ENCODE assay signal across 7 mouse cellular contexts in the genomic region with DNA sequence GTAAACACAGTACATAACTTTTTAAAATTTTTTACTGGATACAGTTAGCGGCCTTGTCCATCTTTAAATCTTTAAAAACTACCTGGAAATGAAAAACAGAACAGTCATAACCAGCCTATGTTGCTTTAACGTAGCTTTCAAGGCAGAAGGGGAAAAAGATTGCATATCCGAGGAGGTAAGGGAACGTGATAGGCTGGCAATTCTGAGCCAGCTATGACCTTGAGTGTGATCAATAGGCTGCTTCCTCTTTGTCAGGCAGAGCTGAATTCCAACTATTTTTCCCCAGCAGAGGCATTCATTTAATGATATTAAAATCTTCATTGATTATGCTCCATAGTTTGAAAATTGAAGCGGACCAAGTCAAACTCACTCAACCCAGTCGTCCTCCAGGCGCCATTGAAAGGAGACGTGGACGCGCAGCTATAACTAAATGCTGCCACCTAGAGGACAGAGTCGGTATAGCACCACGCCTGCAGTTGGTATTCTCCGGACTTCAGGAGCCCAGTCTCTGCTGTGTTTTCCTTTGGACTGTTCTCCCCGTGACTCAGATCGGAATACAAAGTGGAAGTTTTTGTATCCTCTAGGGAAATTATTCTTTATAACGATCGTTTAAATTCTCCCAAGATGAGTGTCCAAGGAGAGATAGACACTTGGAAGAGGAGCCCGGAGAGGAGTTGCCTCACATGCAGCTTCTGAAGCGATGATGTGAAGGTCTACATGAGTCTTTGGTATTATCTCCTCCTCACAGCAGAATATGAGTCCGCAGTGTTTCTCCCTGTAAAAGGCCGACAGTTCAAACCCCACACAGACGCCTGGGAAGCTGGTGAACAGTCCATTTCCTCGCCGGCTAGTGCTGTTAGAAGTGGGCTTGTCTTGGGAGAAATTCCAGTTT.
DNase-seq lines count a peak whose midpoint lies in the region; ATAC-seq lines count a peak whose summit lies in the region.

No protein-coding gene starts in this region.

- H3K9ac ChIP-seq in limb, embryonic 11.5 days (ENCODE audit: low read length) = no peak overlapping the region
- no peak overlapping the region for H3K9ac ChIP-seq in midbrain, embryonic 14.5 days (replicated peaks; ENCODE audit: low read length)

- H3K36me3 ChIP-seq in embryonic facial prominence, embryonic 10.5 days (replicated peaks) = no peaks in the 10 kb centered on the region
- no peaks in the 10 kb centered on the region for H3K36me3 ChIP-seq in limb, embryonic 11.5 days (ENCODE audit: control insufficient read depth, insufficient read depth, low read length)
- H3K36me3 ChIP-seq in midbrain, embryonic 14.5 days (ENCODE audit: control insufficient read depth, insufficient read depth, low read length) = no peaks in the 10 kb centered on the region

- H3K4me2 ChIP-seq in limb, embryonic 11.5 days (ENCODE audit: low read depth, severe bottlenecking) = no peak overlapping the region
- peak overlapping the region; percentile 34 for H3K4me2 ChIP-seq in midbrain, embryonic 14.5 days (ENCODE audit: low read length)

- peak; percentile 95 for DNase-seq in adrenal gland, postnatal 10 days
- peak; percentile 89 for DNase-seq in embryonic facial prominence, embryonic 10.5 days (ENCODE audit: low spot score)
- peak; percentile 77 to 96 for DNase-seq in heart, adult 18-20 months
- DNase-seq in kidney, adult 18-20 months = peak; percentile 85
- peak; percentile 97 for DNase-seq in limb, embryonic 11.5 days (ENCODE audit: low spot score)
- peak; percentile 96 for DNase-seq in midbrain, embryonic 14.5 days
- peak; percentile 45 to 86 for DNase-seq in spleen, adult 18-20 months

- no peaks in the 10 kb centered on the region for H3K9me3 ChIP-seq in embryonic facial prominence, embryonic 10.5 days
- no peaks in the 10 kb centered on the region for H3K9me3 ChIP-seq in limb, embryonic 11.5 days (ENCODE audit: control insufficient read depth, low read length)
- no peaks in the 10 kb centered on the region for H3K9me3 ChIP-seq in midbrain, embryonic 14.5 days (ENCODE audit: control insufficient read depth, low read length)

- peak; percentile 58; the same call in 1 of the 2 replicates for ATAC-seq in limb, embryonic 11.5 days (ENCODE audit: insufficient number of reproducible peaks, low FRiP score, low TSS enrichment, low read depth)
- peak; percentile 59; the same call in 1 of the 2 replicates for ATAC-seq in midbrain, embryonic 14.5 days (ENCODE audit: low FRiP score, low TSS enrichment)

- H3K4me1 ChIP-seq in embryonic facial prominence, embryonic 10.5 days = peaks cover 41% of the 10 kb centered on the region
- peaks cover 9% of the 10 kb centered on the region; the same call in 1 of the 2 replicates for H3K4me1 ChIP-seq in limb, embryonic 11.5 days (ENCODE audit: control insufficient read depth, insufficient read depth, low read length)
- peaks cover 18% of the 10 kb centered on the region; the same call in 1 of the 2 replicates for H3K4me1 ChIP-seq in midbrain, embryonic 14.5 days (ENCODE audit: control insufficient read depth, insufficient read depth, low read length)

- H3K4me3 ChIP-seq in embryonic facial prominence, embryonic 10.5 days = peak overlapping the region; percentile 26; the same call in 1 of the 2 replicates
- H3K4me3 ChIP-seq in limb, embryonic 11.5 days (ENCODE audit: low read depth, low read length) = no peak overlapping the region
- no peak overlapping the region for H3K4me3 ChIP-seq in midbrain, embryonic 14.5 days (replicated peaks; ENCODE audit: low read depth, low read length)

- H3K27me3 ChIP-seq in embryonic facial prominence, embryonic 10.5 days (replicated peaks; ENCODE audit: low read depth, poor library complexity, severe bottlenecking) = peaks cover 6% of the 10 kb centered on the region; the same call in 1 of the 2 replicates
- H3K27me3 ChIP-seq in limb, embryonic 11.5 days (ENCODE audit: control insufficient read depth, insufficient read depth, low read length) = no peaks in the 10 kb centered on the region
- H3K27me3 ChIP-seq in midbrain, embryonic 14.5 days (ENCODE audit: control insufficient read depth, insufficient read depth, low read length) = no peaks in the 10 kb centered on the region

- H3K27ac ChIP-seq in embryonic facial prominence, embryonic 10.5 days (replicated peaks) = peak overlapping the region; percentile 61; the same call in 1 of the 2 replicates
- H3K27ac ChIP-seq in limb, embryonic 11.5 days (replicated peaks; ENCODE audit: low read depth, low read length) = no peak overlapping the region
- H3K27ac ChIP-seq in midbrain, embryonic 14.5 days (replicated peaks; ENCODE audit: low read depth, low read length) = no peak overlapping the region

- WGBS in embryonic facial prominence, embryonic 10.5 days = 26% methylated on average over 24 of the region's 24 CpGs
- WGBS in limb, embryonic 11.5 days = 32% methylated on average over 24 of the region's 24 CpGs
- 23% methylated on average over 24 of the region's 24 CpGs for WGBS in midbrain, embryonic 14.5 days
